Mouse (Mus musculus): ENCODE measurements at regions not wholly inside any gene's neighbourhood (a gene's known extent, or its start where the extent isn't known, plus 50 kb on each side); places are given as distances from the start of the nearest gene placed in this dataset.

- TF ChIP-seq POLR2A (IDR thresholded peaks at IDR 0.05; ENCODE audit: borderline replicate concordance, extremely low read depth, low read depth, low read length) (no peak), CTCF (IDR thresholded peaks at IDR 0.05; ENCODE audit: insufficient read depth, low read length) (no peak)
Measured at GRCm38 (mm10) chr3:33957676-33958075, 62.1 kb upstream of the Fxr1 start.
